Mouse (Mus musculus): Measurements from ENCODE around the gene Trim33. TPM values are rescaled to one million over a fixed set of nuclear protein-coding genes. Genes with fewer than 3 reads are reported as not detected.
A peak's percentile ranks its signal among the peaks of the same experiment; 100 is the strongest.

Trim33 gene
- polyA plus RNA-seq, 1 experiment from 2014 or later, result 14.8 TPM

DNA sequence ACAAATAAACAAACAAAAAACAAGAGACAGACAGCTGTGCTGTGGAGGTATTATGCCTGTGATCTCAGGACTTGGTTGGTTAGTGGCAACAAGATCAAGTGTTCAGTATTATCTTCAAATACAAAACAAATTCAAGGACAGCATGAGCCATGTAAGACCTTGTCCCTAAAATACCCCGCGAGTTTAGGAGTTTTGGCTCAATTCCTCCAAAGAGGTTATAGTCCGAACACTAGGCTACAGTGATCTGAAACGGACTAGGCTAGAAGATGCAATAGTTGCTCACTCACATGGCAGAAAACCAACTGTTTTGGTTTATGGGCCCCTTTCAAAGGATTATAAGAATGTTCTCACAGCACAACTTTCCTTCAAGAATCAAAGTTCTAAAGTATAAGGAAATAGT lies 9.7 kb downstream of the Trim33 start:
- no peak for ATAC-seq
- Histone ChIP-seq H3K4me2 (no peak overlapping the region), H3K27ac (no peak overlapping the region), H3K27me3 (replicated peaks) (no peaks in the 10 kb centered on the region), H3K4me3 (no peak overlapping the region), H3K36me3 (peaks cover 7% of the 10 kb centered on the region; the same call in 1 of the 2 replicates), H3K4me1 (peaks cover 13% of the 10 kb centered on the region), H3K9ac (no peak overlapping the region), H3K9me3 (replicated peaks) (no peaks in the 10 kb centered on the region)
- 83% methylated on average over 4 of the region's 4 CpGs for WGBS (ENCODE audit: insufficient replicate concordance)

DNA sequence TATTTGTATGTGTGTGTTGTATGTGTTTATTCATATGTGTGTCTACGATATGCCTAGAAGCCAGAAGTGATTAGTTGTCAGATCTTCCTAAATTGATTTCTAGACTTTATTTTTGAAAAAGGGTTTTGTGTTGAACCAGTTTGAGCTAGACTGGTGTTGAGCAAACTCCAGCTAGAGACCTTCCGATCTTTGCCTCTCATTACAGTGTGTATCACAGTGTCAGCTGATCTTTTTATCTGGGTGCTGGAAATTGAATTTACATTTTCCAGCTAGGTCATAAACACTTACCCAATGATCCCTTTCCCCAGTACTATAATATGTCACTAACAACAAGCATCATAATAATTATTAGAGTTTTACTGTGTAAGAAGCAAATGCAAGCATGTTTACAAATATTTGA lies 12.0 kb downstream of the Trim33 start:
- Histone ChIP-seq H3K9me3 (replicated peaks) (no peaks in the 10 kb centered on the region), H3K27me3 (replicated peaks) (no peaks in the 10 kb centered on the region), H3K9ac (no peak overlapping the region), H3K36me3 (peaks cover 7% of the 10 kb centered on the region; the same call in 1 of the 2 replicates), H3K4me1 (no peaks in the 10 kb centered on the region), H3K4me2 (no peak overlapping the region), H3K27ac (no peak overlapping the region), H3K4me3 (no peak overlapping the region)
- 87% methylated on average over 2 of the region's 2 CpGs for WGBS (ENCODE audit: insufficient replicate concordance)
- ATAC-seq, result no peak

DNA sequence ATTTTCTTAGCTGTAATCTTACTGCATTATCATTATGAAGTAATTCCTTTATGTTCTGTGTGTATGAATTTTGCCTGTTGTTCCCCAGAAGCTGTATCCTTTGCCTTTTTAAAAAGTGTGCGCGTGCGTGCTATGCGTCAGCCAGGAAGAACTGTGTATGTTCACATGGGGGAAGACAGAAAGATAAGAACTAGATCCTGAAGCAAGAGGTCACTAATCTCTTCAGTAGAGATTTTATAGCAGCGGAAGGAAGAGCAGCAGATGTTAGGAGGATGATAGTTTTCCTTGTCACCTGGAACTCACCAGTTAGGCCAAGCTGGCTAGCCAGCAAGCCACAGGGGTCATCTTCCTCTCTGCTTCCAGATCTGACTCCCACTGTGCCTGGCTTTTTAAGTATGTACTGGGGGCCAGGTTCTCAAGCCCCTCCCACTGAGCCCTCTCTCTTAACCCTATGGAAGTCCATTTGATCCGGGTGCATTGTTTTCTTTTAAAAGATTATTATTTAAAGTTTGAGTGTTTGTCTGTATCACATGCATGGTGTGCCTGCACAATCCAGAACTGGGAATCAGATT lies 26.4 kb downstream of the Trim33 start:
- Histone ChIP-seq H3K27ac (no peak overlapping the region), H3K27me3 (replicated peaks) (no peaks in the 10 kb centered on the region), H3K4me3 (no peak overlapping the region), H3K9ac (no peak overlapping the region), H3K36me3 (no peaks in the 10 kb centered on the region), H3K4me1 (peaks cover 13% of the 10 kb centered on the region; the same call in 1 of the 2 replicates), H3K4me2 (no peak overlapping the region), H3K9me3 (replicated peaks) (no peaks in the 10 kb centered on the region)
- WGBS (ENCODE audit: insufficient replicate concordance), result 34% methylated on average over 6 of the region's 6 CpGs
- ATAC-seq, result no peak

DNA sequence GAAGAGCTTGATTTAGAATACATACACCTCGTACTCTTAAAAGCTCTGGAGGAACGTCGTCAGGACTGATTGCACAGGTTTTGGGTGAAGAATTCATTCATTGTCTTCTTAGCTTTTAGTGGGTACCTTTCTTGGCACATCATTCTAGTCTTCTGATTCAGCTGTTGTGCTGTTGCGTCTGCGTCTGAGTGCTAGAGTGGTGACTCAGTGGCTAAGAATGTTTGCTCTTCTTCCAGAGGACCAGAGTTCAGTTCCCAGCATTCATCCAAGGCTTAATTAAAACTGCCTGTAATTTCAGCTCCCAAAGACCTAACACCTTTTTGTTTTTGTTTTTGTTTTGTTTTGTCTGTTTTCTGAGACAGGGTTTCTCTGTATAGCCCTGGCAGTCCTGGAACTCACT lies 30.2 kb downstream of the Trim33 start:
- ATAC-seq, result no peak
- H3K9me3 ChIP-seq (replicated peaks), result no peaks in the 10 kb centered on the region
- WGBS (ENCODE audit: insufficient replicate concordance), result 81% methylated on average over 5 of the region's 5 CpGs
- H3K4me2 ChIP-seq, result no peak overlapping the region
- no peak overlapping the region for H3K27ac ChIP-seq
- no peaks in the 10 kb centered on the region for H3K27me3 ChIP-seq (replicated peaks)
- no peak overlapping the region for H3K9ac ChIP-seq
- 0 out of 2 replicates have a peak, but pooled peaks cover 8% of the 10 kb centered on the region for H3K4me1 ChIP-seq
- no peak overlapping the region for H3K4me3 ChIP-seq
- peaks cover 24% of the 10 kb centered on the region for H3K36me3 ChIP-seq

DNA sequence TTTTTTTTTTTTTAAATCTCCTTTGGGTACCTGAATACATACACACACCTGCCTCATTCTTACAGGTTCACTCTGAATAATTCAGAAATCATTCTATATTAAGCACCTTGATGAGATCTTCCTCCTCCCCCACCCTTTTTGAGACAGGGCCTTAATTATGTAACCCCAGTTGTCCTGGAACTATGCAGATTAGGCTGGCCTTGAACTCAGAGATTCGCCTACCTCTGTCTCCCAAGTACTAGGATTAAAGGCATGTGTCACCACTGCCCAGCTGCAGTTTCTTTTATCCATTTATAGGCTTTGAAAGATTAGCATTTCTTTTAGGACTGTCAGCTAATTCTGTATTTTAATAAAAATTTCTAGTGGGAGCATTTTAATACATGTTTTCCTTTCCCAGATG lies 30.7 kb downstream of the Trim33 start:
- no peaks in the 10 kb centered on the region for H3K27me3 ChIP-seq (replicated peaks)
- H3K27ac ChIP-seq, result no peak overlapping the region
- ATAC-seq, result no peak
- no peaks in the 10 kb centered on the region for H3K9me3 ChIP-seq (replicated peaks)
- 0 out of 2 replicates have a peak, but pooled peaks cover 5% of the 10 kb centered on the region for H3K4me1 ChIP-seq
- no peak overlapping the region for H3K4me2 ChIP-seq
- 73% methylated on average over 1 of the region's 1 CpGs for WGBS (ENCODE audit: insufficient replicate concordance)
- peaks cover 29% of the 10 kb centered on the region for H3K36me3 ChIP-seq
- no peak overlapping the region for H3K4me3 ChIP-seq
- H3K9ac ChIP-seq, result no peak overlapping the region

DNA sequence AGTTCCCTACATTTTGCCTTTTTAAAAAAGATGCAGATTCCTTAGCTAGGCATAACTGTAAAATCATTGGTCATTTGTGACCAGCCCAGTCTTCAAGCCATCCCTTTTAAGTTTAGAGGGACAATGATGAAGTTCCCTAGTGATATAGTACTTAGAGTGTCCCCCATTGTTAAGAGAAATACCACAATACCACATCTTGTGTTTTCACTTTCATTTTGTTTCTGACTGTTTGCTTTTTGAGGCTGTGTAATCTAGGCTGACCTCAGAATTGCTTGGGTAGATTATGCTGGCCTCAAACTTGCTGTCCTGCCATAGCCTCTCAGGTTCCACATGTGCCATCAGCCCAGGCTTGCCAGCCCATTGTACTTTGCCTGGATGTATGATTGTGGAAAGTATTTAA lies 35.2 kb downstream of the Trim33 start:
- H3K9ac ChIP-seq, result no peak overlapping the region
- no peak for ATAC-seq
- no peaks in the 10 kb centered on the region for H3K9me3 ChIP-seq (replicated peaks)

DNA sequence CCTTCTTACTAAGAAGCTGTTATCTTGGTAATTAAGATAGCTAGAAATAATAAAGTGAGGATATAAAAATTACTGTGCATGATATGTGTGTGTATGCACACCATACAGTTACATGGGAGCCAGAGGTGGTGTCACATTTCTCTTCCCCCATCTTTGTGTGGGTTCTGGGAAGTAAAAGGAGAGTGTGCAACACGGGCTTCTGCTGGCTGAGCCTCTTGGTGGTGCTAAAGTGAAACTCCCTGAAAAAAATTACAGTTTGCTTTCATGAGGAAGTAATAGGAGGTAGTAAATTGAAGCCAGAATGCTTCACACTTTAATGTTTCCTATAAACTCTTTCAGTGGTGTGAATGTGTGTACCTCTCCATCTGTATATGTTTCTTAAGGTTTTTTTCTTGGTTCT lies 56.3 kb downstream of the Trim33 start:
- Histone ChIP-seq H3K4me2 (no peak overlapping the region), H3K4me3 (no peak overlapping the region), H3K27ac (no peak overlapping the region), H3K4me1 (no peaks in the 10 kb centered on the region), H3K36me3 (peaks cover 68% of the 10 kb centered on the region), H3K9ac (no peak overlapping the region), H3K27me3 (replicated peaks) (no peaks in the 10 kb centered on the region), H3K9me3 (replicated peaks) (no peaks in the 10 kb centered on the region)
- 44% methylated on average over 1 of the region's 1 CpGs for WGBS (ENCODE audit: insufficient replicate concordance)
- no peak for ATAC-seq

More for the DNA sequence above, 35.2 kb downstream of the Trim33 start:
- Histone ChIP-seq H3K36me3 (peaks cover 41% of the 10 kb centered on the region), H3K27me3 (replicated peaks) (no peaks in the 10 kb centered on the region), H3K27ac (no peak overlapping the region), H3K4me1 (no peaks in the 10 kb centered on the region), H3K4me3 (no peak overlapping the region), H3K4me2 (no peak overlapping the region)

DNA sequence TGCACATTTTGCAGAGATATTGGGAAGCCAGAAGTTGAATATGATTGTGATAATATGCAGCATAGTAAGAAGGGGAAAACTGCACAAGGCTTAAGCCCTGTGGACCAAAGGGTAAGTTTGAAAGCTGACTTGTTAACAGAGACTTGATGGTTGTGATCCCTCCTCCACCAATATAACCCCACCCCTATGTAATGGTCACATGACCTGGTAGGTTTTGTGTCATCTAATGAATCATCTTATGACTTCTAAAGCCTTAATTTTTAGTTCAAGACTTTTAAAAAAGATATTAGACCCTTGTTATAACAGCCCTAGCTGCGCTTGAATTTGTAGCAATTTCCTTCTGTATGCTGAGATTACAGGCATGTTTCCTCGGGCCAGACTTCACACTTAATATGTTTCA lies 67.6 kb downstream of the Trim33 start:
- Histone ChIP-seq H3K4me3 (no peak overlapping the region), H3K4me2 (no peak overlapping the region), H3K27ac (no peak overlapping the region), H3K4me1 (no peaks in the 10 kb centered on the region), H3K9ac (no peak overlapping the region), H3K9me3 (replicated peaks) (no peaks in the 10 kb centered on the region), H3K27me3 (replicated peaks) (no peaks in the 10 kb centered on the region), H3K36me3 (peaks cover 72% of the 10 kb centered on the region)
- WGBS (ENCODE audit: insufficient replicate concordance), result 87% methylated on average over 2 of the region's 2 CpGs
- no peak for ATAC-seq

DNA sequence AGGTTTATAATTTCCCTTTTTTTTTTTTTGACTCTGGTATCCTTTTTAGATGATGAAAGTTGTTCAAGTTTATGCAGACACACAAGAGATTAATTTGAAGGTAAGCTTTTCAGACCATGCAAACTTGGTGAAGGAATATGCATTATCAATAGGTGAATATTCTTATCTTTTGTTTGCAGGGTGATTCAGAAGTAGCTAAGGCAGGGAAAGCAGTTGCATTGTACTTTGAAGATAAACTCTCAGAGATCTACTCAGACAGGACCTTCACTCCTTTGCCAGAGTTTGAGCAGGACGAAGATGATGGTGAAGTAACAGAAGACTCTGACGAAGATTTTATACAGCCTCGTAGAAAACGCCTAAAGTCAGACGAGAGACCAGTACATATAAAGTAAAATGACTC lies 74.4 kb downstream of the Trim33 start:
- Histone ChIP-seq H3K9ac (no peak overlapping the region), H3K27ac (peak overlapping the region; percentile 14; the same call in 1 of the 2 replicates), H3K4me3 (no peak overlapping the region), H3K36me3 (peaks cover 61% of the 10 kb centered on the region), H3K4me1 (peaks cover 15% of the 10 kb centered on the region), H3K9me3 (replicated peaks) (no peaks in the 10 kb centered on the region), H3K27me3 (replicated peaks) (no peaks in the 10 kb centered on the region), H3K4me2 (peak overlapping the region; percentile 37; the same call in 1 of the 2 replicates)
- 40% methylated on average over 5 of the region's 5 CpGs for WGBS (ENCODE audit: insufficient replicate concordance)
- peak; percentile 82 for ATAC-seq

DNA sequence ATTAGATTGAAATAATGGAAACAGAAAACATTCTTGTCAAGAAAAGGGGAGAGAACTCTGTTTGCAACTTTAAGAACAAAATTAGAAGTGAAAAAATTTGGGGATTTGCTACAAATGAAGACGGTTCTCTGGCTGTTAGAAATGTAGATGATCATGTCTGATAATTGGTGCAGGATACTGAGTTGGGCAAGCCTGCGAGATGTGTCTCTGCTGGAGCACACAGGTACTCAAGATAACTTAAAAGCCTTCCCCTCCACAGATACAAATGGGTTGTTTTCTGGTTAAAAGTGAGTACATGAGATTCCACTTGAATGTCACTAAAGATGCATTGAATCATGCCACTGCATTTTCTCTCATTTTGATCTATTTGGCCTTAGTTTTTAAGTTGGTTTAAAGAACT lies 74.9 kb downstream of the Trim33 start:
- ATAC-seq, result no peak
- Histone ChIP-seq H3K27me3 (replicated peaks) (no peaks in the 10 kb centered on the region), H3K9ac (no peak overlapping the region), H3K27ac (no peak overlapping the region), H3K4me2 (peak overlapping the region; percentile 37; the same call in 1 of the 2 replicates), H3K4me3 (no peak overlapping the region), H3K4me1 (peaks cover 15% of the 10 kb centered on the region), H3K36me3 (peaks cover 62% of the 10 kb centered on the region), H3K9me3 (replicated peaks) (no peaks in the 10 kb centered on the region)
- 29% methylated on average over 2 of the region's 2 CpGs for WGBS (ENCODE audit: insufficient replicate concordance)

DNA sequence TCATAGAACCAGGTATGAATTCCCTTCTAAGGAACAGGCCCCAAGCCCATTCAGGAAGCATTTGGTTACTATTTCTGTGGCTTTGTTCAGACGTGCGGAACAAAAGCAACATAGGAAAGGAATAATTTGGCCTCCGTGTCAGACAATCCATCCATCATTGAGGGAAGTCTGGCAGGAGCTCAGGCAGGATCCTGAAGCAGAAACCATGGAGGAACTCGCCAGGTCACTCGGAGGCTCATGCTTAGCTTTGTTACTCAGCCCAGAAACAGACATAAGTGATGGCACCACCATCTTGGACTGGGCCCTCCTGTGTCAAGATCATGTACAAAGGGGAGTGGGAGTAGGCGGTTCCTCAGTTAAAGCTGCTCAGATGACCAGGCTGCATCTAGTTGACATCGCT lies 82.1 kb downstream of the Trim33 start:
- no peak overlapping the region for H3K4me2 ChIP-seq
- no peaks in the 10 kb centered on the region for H3K27me3 ChIP-seq (replicated peaks)
- H3K27ac ChIP-seq, result no peak overlapping the region
- WGBS (ENCODE audit: insufficient replicate concordance), result 81% methylated on average over 7 of the region's 7 CpGs
- no peak overlapping the region for H3K9ac ChIP-seq
- 0 out of 2 replicates have a peak, but pooled peaks cover 4% of the 10 kb centered on the region for H3K4me1 ChIP-seq
- no peak for ATAC-seq
- peaks cover 15% of the 10 kb centered on the region for H3K36me3 ChIP-seq
- no peaks in the 10 kb centered on the region for H3K9me3 ChIP-seq (replicated peaks)
- no peak overlapping the region for H3K4me3 ChIP-seq

DNA sequence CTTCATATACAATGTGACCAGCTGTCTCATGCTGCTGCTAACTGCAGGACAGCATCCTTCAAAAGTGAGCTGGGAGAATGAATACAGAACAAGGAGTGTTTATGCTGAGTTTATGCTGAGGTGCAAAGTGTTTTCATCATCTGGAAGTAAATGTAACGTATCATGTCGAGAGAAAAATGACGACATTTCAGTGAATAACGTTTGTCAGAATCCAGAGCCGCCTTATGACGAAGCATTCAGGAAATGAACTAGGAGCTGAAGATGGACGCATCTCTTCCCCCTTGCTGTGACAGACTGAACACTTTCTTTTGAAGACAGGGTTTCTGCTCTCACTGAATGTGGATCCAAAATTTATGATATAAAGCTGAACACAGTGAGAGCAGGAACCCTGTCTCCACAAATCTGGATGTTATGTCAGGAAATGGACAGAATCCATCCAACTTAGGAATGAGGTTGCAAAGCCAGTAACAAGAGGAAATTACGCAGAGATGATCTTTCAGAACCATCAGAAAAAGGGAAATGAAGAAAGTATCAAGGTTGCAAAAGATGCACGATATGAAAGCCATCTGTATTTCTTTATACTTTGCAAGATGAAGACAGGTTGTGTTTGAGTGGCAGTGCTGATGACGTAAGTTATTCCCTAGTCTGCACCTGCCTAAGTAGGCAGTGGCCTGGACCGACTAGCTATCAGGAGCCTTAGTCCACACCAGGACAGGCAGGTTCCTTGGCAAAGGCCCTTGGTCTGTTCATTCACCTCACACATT lies 85.3 kb downstream of the Trim33 start:
- Histone ChIP-seq H3K27me3 (replicated peaks) (no peaks in the 10 kb centered on the region), H3K4me1 (0 out of 2 replicates have a peak, but pooled peaks cover 4% of the 10 kb centered on the region), H3K4me3 (no peak overlapping the region), H3K27ac (no peak overlapping the region), H3K9ac (no peak overlapping the region), H3K4me2 (no peak overlapping the region), H3K9me3 (replicated peaks) (no peaks in the 10 kb centered on the region), H3K36me3 (peaks cover 6% of the 10 kb centered on the region)
- 75% methylated on average over 11 of the region's 11 CpGs for WGBS (ENCODE audit: insufficient replicate concordance)
- ATAC-seq, result no peak

Data from liver, embryonic 12.5 days (tissue).